In genomic region chr7:139392106-139392505, GRCm38 (mm10) we compare ENCODE assay signal across 14 mouse cellular contexts. TPM values are rescaled to one million over a fixed set of nuclear protein-coding genes. Genes with fewer than 3 reads are reported as not detected.
DNase-seq lines count a peak whose midpoint lies in the region; ATAC-seq and TF ChIP-seq lines count a peak whose summit lies in the region.
"Had no signal": no experiment of that assay in that cellular context is flagged by ENCODE, and none has a peak within 500 bp of the region (broad histone marks: within the 10 kb centered on the region; RNA-seq: fewer than 3 reads in every experiment).

No protein-coding gene starts in this region.

- TF ChIP-seq CTCF in gastrocnemius, adult 2 months (IDR thresholded peaks at IDR 0.05) = no peak
- no peak for TF ChIP-seq CTCF in kidney, adult 2 months (conservative IDR thresholded peaks at IDR 0.05; ENCODE audit: insufficient read depth, insufficient read length, low read depth, low read length)

- peaks cover 12% of the 10 kb centered on the region for H3K4me1 ChIP-seq in kidney, adult 2 months (ENCODE audit: control insufficient read depth, insufficient read depth, low read length)
- H3K4me1 ChIP-seq in heart, embryonic 16.5 days (ENCODE audit: control insufficient read depth, insufficient read depth, low read length) = peaks cover 50% of the 10 kb centered on the region
- H3K4me1 ChIP-seq in intestine, embryonic 16.5 days (ENCODE audit: control insufficient read depth, insufficient read depth, low read length) = peaks cover 47% of the 10 kb centered on the region

- H3K9me3 ChIP-seq in heart, embryonic 16.5 days (replicated peaks; ENCODE audit: control insufficient read depth, low read length) = no peaks in the 10 kb centered on the region
- H3K9me3 ChIP-seq in intestine, embryonic 16.5 days (ENCODE audit: control insufficient read depth, low read length) = no peaks in the 10 kb centered on the region
- H3K9me3 ChIP-seq: embryonic facial prominence, embryonic 12.5 days; forebrain, embryonic 10.5 days; hindbrain, embryonic 15.5 days; liver, embryonic 13.5 days; neural tube, embryonic 13.5 days had no signal

- peak overlapping the region; percentile 15; the same call in 1 of the 2 replicates for H3K9ac ChIP-seq in heart, embryonic 16.5 days (ENCODE audit: low read length)
- 0 out of 2 replicates have a peak overlapping the region, but pooled peaks have one; percentile 32 for H3K9ac ChIP-seq in intestine, embryonic 16.5 days (ENCODE audit: low read depth, low read length)
- H3K9ac ChIP-seq: embryonic facial prominence, embryonic 12.5 days; hindbrain, embryonic 15.5 days; liver, embryonic 13.5 days; neural tube, embryonic 13.5 days had no signal

- peak overlapping the region; percentile 81 for H3K4me2 ChIP-seq in heart, embryonic 16.5 days (ENCODE audit: low read depth, low read length)
- H3K4me2 ChIP-seq in intestine, embryonic 16.5 days (ENCODE audit: low read depth, low read length) = peak overlapping the region; percentile 72; the same call in 1 of the 2 replicates
- H3K4me2 ChIP-seq: embryonic facial prominence, embryonic 12.5 days; hindbrain, embryonic 15.5 days; liver, embryonic 13.5 days; neural tube, embryonic 13.5 days had no signal

- no peak for DNase-seq in gastrocnemius, adult 2 months
- DNase-seq in gastrocnemius, adult 8-10 months (ENCODE audit: low spot score in 2 of 2) = no peak
- no peak for DNase-seq in kidney, adult 2 months
- no peak for DNase-seq in kidney, postnatal 4 days
- DNase-seq in adrenal gland, adult 8-10 months = no peak
- DNase-seq: gastrocnemius, postnatal 36 days; liver, embryonic 13.5 days had no signal

- ATAC-seq in heart, embryonic 16.5 days (replicated peaks; ENCODE audit: extremely low read depth, insufficient read depth, low FRiP score) = no peak
- ATAC-seq in intestine, embryonic 16.5 days = no peak

- no peaks in the 10 kb centered on the region for H3K27me3 ChIP-seq in kidney, adult 2 months (replicated peaks; ENCODE audit: control insufficient read depth, insufficient read depth, low read length)
- no peaks in the 10 kb centered on the region for H3K27me3 ChIP-seq in heart, embryonic 16.5 days (ENCODE audit: control insufficient read depth, insufficient read depth, low read length)
- no peaks in the 10 kb centered on the region for H3K27me3 ChIP-seq in intestine, embryonic 16.5 days (replicated peaks; ENCODE audit: control insufficient read depth, insufficient read depth, low read length)
- H3K27me3 ChIP-seq: embryonic facial prominence, embryonic 12.5 days; hindbrain, embryonic 15.5 days; liver, embryonic 13.5 days; neural tube, embryonic 13.5 days had no signal

- H3K4me3 ChIP-seq in gastrocnemius, adult 2 months = peak overlapping the region; percentile 82
- H3K4me3 ChIP-seq in kidney, adult 2 months (ENCODE audit: insufficient read depth, low read depth, low read length) = no peak overlapping the region
- H3K4me3 ChIP-seq in heart, embryonic 16.5 days (ENCODE audit: low read length) = no peak overlapping the region
- H3K4me3 ChIP-seq in intestine, embryonic 16.5 days (ENCODE audit: low read length) = no peak overlapping the region
- H3K4me3 ChIP-seq: embryonic facial prominence, embryonic 12.5 days; forebrain, embryonic 10.5 days; hindbrain, embryonic 15.5 days; layer of hippocampus, adult 2 months; liver, embryonic 13.5 days; neural tube, embryonic 13.5 days had no signal

- 50% methylated on average over 2 of the region's 2 CpGs for WGBS in kidney, adult 2 months
- 65% methylated on average over 2 of the region's 2 CpGs for WGBS in heart, embryonic 16.5 days
- 84% methylated on average over 2 of the region's 2 CpGs for WGBS in intestine, embryonic 16.5 days

- TF ChIP-seq POLR2A in kidney, adult 2 months (IDR thresholded peaks at IDR 0.05; ENCODE audit: low read depth, low read length) = no peak

- H3K27ac ChIP-seq in gastrocnemius, adult 2 months = peak overlapping the region; percentile 97
- H3K27ac ChIP-seq in kidney, adult 2 months (ENCODE audit: insufficient read depth, low read depth, low read length) = 0 out of 2 replicates have a peak overlapping the region, but pooled peaks have one; percentile 40
- H3K27ac ChIP-seq in heart, embryonic 16.5 days (ENCODE audit: low read length) = peak overlapping the region; percentile 59; the same call in 1 of the 2 replicates
- H3K27ac ChIP-seq in intestine, embryonic 16.5 days (ENCODE audit: low read length) = no peak overlapping the region
- H3K27ac ChIP-seq: embryonic facial prominence, embryonic 12.5 days; forebrain, embryonic 10.5 days; hindbrain, embryonic 15.5 days; layer of hippocampus, adult 2 months; liver, embryonic 13.5 days; neural tube, embryonic 13.5 days had no signal

- intact Hi-C loops in gastrocnemius, adult 2 months (cut with DNase I) = no loop called here

- H3K36me3 ChIP-seq in kidney, adult 2 months (ENCODE audit: control insufficient read depth, insufficient read depth, low read length) = no peaks in the 10 kb centered on the region
- H3K36me3 ChIP-seq in heart, embryonic 16.5 days (ENCODE audit: control insufficient read depth, insufficient read depth) = no peaks in the 10 kb centered on the region
- no peaks in the 10 kb centered on the region for H3K36me3 ChIP-seq in intestine, embryonic 16.5 days (ENCODE audit: control insufficient read depth, insufficient read depth, low read length)
- H3K36me3 ChIP-seq: embryonic facial prominence, embryonic 12.5 days; forebrain, embryonic 10.5 days; hindbrain, embryonic 15.5 days; liver, embryonic 13.5 days; neural tube, embryonic 13.5 days had no signal

RNA-seq across cellular contexts. Expression of gene Inpp5a, which starts 3.2 kb away (rescaled TPM):
- 10 to 100 TPM; 77.2 to 95.0 TPM for total RNA-seq in gastrocnemius, adult 2 months (2021)
- total RNA-seq in gastrocnemius, adult 8-10 months (2022) = 10 to 100 TPM; 74.7 to 91.2 (median 87.5) TPM
- polyA plus RNA-seq in kidney, adult 2 months (2012; rRNA removed) = 25.1 and 27.5 TPM in 2 replicates
- 47.4 and 54.8 TPM in 2 replicates for polyA plus RNA-seq in heart, embryonic 16.5 days (2015; fragmentation: Nextera tagmentation; extraction: Ambion mirVana)
- polyA plus RNA-seq in intestine, embryonic 16.5 days (2015; fragmentation: Nextera tagmentation; extraction: Ambion mirVana) = 8.9 and 27.7 TPM in 2 replicates
- total RNA-seq in adrenal gland, adult 8-10 months (2022) = 10 to 100 TPM; 85.2 to 98.8 (median 89.6) TPM
